Mouse (Mus musculus) olfactory bulb, adult 2 months (tissue): ENCODE measurements around the gene Lenep.

Experiments
- CTCF ChIP-seq: fragments of 200-500 bp; IDR thresholded peaks from 2 replicates; pipeline ENCODE4 v1.5.1; 2012; ENCODE audit warnings: low read depth, mild to moderate bottlenecking, low read length, moderate library complexity; ENCODE audit not compliant: insufficient read depth
- POLR2A ChIP-seq: fragments of 200-500 bp; IDR thresholded peaks from 2 replicates; pipeline ENCODE4 v1.6.1; 2012; ENCODE audit warnings: mild to moderate bottlenecking, low read depth, low read length, moderate library complexity; ENCODE audit not compliant: insufficient read depth

- TF ChIP-seq CTCF (no peak), POLR2A (no peak)
Observed at GRCm38 (mm10) chr3:89382950-89383349, 19.6 kb downstream of the Lenep start.
